Mouse (Mus musculus) C2C12 (cell line): Measurements from ENCODE around the gene Ddx25.

Experiments
- CTCF ChIP-seq: IDR thresholded peaks from one replicate; pipeline ENCODE4 v1.5.1; 2011; ENCODE audit not compliant: control insufficient read depth, insufficient read depth, insufficient read length
- FOSL1 ChIP-seq: IDR thresholded peaks from one replicate; pipeline ENCODE4 v1.8.0; 2011; ENCODE audit warnings: mild to moderate bottlenecking, low read length; ENCODE audit not compliant: poor library complexity, insufficient read depth, severe bottlenecking

- TF ChIP-seq CTCF (no peak), FOSL1 (no peak)
These were observed 36.1 kb downstream of the Ddx25 start for GRCm38 (mm10) chr9:35522241-35522640.
